Mouse (Mus musculus): ENCODE results near the gene Ctnnbip1.

- TF ChIP-seq CTCF (IDR thresholded peaks at IDR 0.05; ENCODE audit: control insufficient read depth, insufficient read depth, insufficient replicate concordance, low read depth, low read length) = no peak
- no peak for TF ChIP-seq POLR2A (IDR thresholded peaks at IDR 0.05; ENCODE audit: control insufficient read depth, low read depth, low read length)
These were observed 54.4 kb downstream of the Ctnnbip1 start for GRCm38 (mm10) chr4:149572446-149572845.
